Mouse (Mus musculus) neutrophil, adult 65 days (primary cell): ENCODE results near the gene Tsr2. TPM values are rescaled to one million over a fixed set of nuclear protein-coding genes. Genes with fewer than 3 reads are reported as not detected.

Source experiments
- total RNA-seq: library from RNA; stranded (reverse); gene quantifications from 2 replicates; pipeline ENCODE4 v1.2.4, GENCODE M21; 2023

Tsr2 gene
- total RNA-seq: 7.2 and 8.9 TPM in 2 replicates

GRCm38 (mm10) chrX:151096171-151097058, at the start of gene Tsr2:
Tsr2 (minus strand) TSS chrX:151096543.

DNA sequence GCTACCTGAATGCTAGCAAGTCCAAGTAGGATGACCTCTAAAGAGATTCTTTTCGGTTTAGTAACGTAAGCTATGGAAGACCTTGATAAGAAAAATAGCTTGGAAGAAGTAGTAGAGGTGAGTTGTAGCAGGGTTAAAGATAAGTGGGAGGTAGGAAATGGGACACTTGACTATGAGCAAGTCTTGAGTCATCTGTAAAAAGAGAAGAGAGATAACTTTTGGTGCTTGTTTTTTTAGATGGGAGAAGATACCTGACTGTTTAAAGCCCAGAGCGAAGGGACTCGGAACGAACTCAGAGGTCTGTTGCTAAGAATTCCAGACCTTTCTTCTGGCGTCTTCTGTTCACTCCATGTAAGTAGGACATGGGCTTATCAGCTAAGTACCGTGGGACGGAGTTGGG, 50.5 kb downstream of the Tsr2 start, which contains the start of gene Fgd1:
Gene Fgd1, plus strand, starts transcription at position 301 of the 400 bp plus-strand sequence.

Other genes starting within 250 kb of the Tsr2 start
- gene Gnl3l, start 79.2 kb downstream of the Tsr2 start, total RNA-seq: 15.3 and 18.6 TPM in 2 replicates
- 0.25 and 0.44 TPM in 2 replicates for gene Fgd1, start 50.4 kb downstream of the Tsr2 start, total RNA-seq
- gene Wnk3, start 101.5 kb upstream of the Tsr2 start, total RNA-seq: not detected in 2 replicates
- 0.77 and 1.4 TPM in 2 replicates for gene Fam120c, start 247.6 kb upstream of the Tsr2 start, total RNA-seq